In the genomic region with DNA sequence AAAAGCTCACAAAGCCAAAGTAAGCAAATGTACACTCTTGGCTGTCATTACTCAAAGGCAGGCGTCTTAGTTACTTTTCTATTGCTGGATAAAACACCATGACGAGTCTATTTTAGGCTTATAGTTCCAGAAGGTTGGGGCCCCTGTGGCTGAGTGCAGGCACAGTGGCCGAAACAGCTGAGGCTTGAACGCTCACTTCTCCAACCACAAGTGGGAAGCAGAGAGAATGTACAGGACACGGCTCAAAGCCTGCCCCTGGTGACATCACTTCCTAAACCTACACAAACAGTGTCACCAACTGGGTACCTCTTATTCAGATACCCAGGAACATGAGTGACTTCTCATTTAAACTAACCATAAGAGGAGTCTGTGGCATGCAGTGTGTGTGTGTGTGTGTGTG, we compare ENCODE assay signal across 10 mouse cellular contexts. TPM values are rescaled to one million over a fixed set of nuclear protein-coding genes. Genes with fewer than 3 reads are reported as not detected.
DNase-seq lines count a peak whose midpoint lies in the region; ATAC-seq and TF ChIP-seq lines count a peak whose summit lies in the region.
"Had no signal": no experiment of that assay in that cellular context is flagged by ENCODE, and none has a peak within 500 bp of the region (broad histone marks: within the 10 kb centered on the region; RNA-seq: fewer than 3 reads in every experiment).

No protein-coding gene starts in this region.

- H3K9me3 ChIP-seq in kidney, postnatal 0 days (replicated peaks; ENCODE audit: low read length): no peaks in the 10 kb centered on the region
- H3K9me3 ChIP-seq in MEL (replicated peaks; ENCODE audit: insufficient read depth, low read length): no peaks in the 10 kb centered on the region

- no peak overlapping the region for H3K4me3 ChIP-seq in kidney, postnatal 0 days (replicated peaks; ENCODE audit: low read depth, low read length)
- H3K4me3 ChIP-seq in MEL (ENCODE audit: control insufficient read depth in 1 of 2, insufficient read depth in 1 of 2, low read depth in 2 of 2, low read length in 2 of 2): no peak overlapping the region
- H3K4me3 ChIP-seq in spleen, adult 2 months (ENCODE audit: extremely low read depth, insufficient read depth, insufficient read length): no peak overlapping the region

- TF ChIP-seq RAD21 in MEL (IDR thresholded peaks at IDR 0.05; ENCODE audit: low read depth, low read length): no peak

- no peak overlapping the region for H3K9ac ChIP-seq in kidney, postnatal 0 days (ENCODE audit: low read depth, low read length)
- no peak overlapping the region for H3K9ac ChIP-seq in MEL (ENCODE audit: control insufficient read depth, low read depth, low read length, poor library complexity, severe bottlenecking)

- 35% methylated on average over 5 of the region's 5 CpGs for WGBS in kidney, postnatal 0 days
- 4% methylated on average over 5 of the region's 5 CpGs for WGBS in spleen, adult 2 months

- peak; percentile 60 for DNase-seq in kidney, postnatal 0 days (ENCODE audit: low spot score)
- no peak for DNase-seq in kidney, adult 11 months
- DNase-seq in MEL (ENCODE audit: low read depth, low spot score): peak; percentile 45
- peak; percentile 38 for DNase-seq in heart, postnatal 4 days
- peak; percentile 57 to 60 for DNase-seq in spleen, adult 2 months (ENCODE audit: low read depth in 1 of 2, low spot score in 2 of 2)
- no peak for DNase-seq in kidney, postnatal 4 days
- DNase-seq in right cerebral cortex, adult 18-20 months: no peak
- no peak for DNase-seq in right cerebral cortex, postnatal 4 days
- DNase-seq: kidney, adult 9 months had no signal

- no peak for TF ChIP-seq POLR2A in MEL (IDR thresholded peaks at IDR 0.05; ENCODE audit: control insufficient read depth in 1 of 2, insufficient read depth in 1 of 2, low read depth in 1 of 2, low read length in 2 of 2, poor library complexity in 1 of 2)
- no peak for TF ChIP-seq POLR2A in spleen, adult 2 months (IDR thresholded peaks at IDR 0.05; ENCODE audit: low read depth, low read length)

- no peaks in the 10 kb centered on the region for H3K4me1 ChIP-seq in kidney, postnatal 0 days (replicated peaks; ENCODE audit: insufficient read depth, low read length)
- H3K4me1 ChIP-seq in MEL (ENCODE audit: control insufficient read depth in 1 of 2, insufficient read depth in 2 of 2, low read length in 2 of 2): peaks cover 15 to 24% of the 10 kb centered on the region in 2 experiments
- H3K4me1 ChIP-seq in spleen, adult 2 months (ENCODE audit: control insufficient read depth, insufficient read depth, insufficient read length): peaks cover 4% of the 10 kb centered on the region; the same call in 1 of the 2 replicates

- no peaks in the 10 kb centered on the region for H3K36me3 ChIP-seq in kidney, postnatal 0 days (ENCODE audit: insufficient read depth, low read length)
- H3K36me3 ChIP-seq in MEL (ENCODE audit: control insufficient read depth in 1 of 2, insufficient read depth in 2 of 2, low read length in 2 of 2): peaks cover 0 to 16% of the 10 kb centered on the region in 2 experiments; a peak in 2 of 4 replicates
- H3K36me3 ChIP-seq in spleen, adult 2 months (ENCODE audit: control insufficient read depth, insufficient read depth, low read length): no peaks in the 10 kb centered on the region

- TF ChIP-seq CTCF in kidney, postnatal 0 days (IDR thresholded peaks at IDR 0.05; ENCODE audit: low read depth): peak; percentile 28; the same call in 1 of the 2 replicates
- peak in 1 of 3 experiments; percentile 0; a peak in 1 of 6 replicates for TF ChIP-seq CTCF in MEL (IDR thresholded peaks at IDR 0.05 in 2 of 3, conservative IDR thresholded peaks at IDR 0.05 in 1 of 3; ENCODE audit: control insufficient read depth in 1 of 3, insufficient read depth in 1 of 3, low read depth in 2 of 3, low read length in 3 of 3, poor library complexity in 1 of 3, severe bottlenecking in 1 of 3)
- TF ChIP-seq CTCF in spleen, adult 2 months (IDR thresholded peaks at IDR 0.05; ENCODE audit: extremely low read depth, insufficient read depth, insufficient read length, insufficient replicate concordance): no peak; the same call in 1 of the 2 replicates

- no peak for TF ChIP-seq EP300 in MEL (IDR thresholded peaks at IDR 0.05; ENCODE audit: low read depth in 1 of 2, low read length in 2 of 2)

- H3K4me2 ChIP-seq in kidney, postnatal 0 days (ENCODE audit: low read length): no peak overlapping the region; the same call in 1 of the 2 replicates

- H3K27me3 ChIP-seq in kidney, postnatal 0 days (ENCODE audit: insufficient read depth, low read length): no peaks in the 10 kb centered on the region
- H3K27me3 ChIP-seq in MEL (ENCODE audit: control insufficient read depth in 1 of 2, insufficient read depth in 2 of 2, low read length in 2 of 2): no peaks in the 10 kb centered on the region
- H3K27me3 ChIP-seq in spleen, adult 2 months (ENCODE audit: control insufficient read depth, insufficient read depth, low read length): no peaks in the 10 kb centered on the region

- no peak overlapping the region for H3K27ac ChIP-seq in kidney, postnatal 0 days
- no peak overlapping the region for H3K27ac ChIP-seq in MEL (ENCODE audit: control insufficient read depth, low read depth, low read length)
- H3K27ac ChIP-seq in spleen, adult 2 months (ENCODE audit: insufficient read depth, low read length): peak overlapping the region; percentile 57

- ATAC-seq in kidney, postnatal 0 days (replicated peaks; ENCODE audit: low FRiP score, low read depth): no peak
- ATAC-seq: forebrain, embryonic 14.5 days had no signal

- no peaks in the 10 kb centered on the region for H3K79me2 ChIP-seq in MEL (ENCODE audit: control insufficient read depth, insufficient read depth, low read length, poor library complexity)

TF ChIP-seq in MEL, 35 proteins besides CTCF, POLR2A, EP300 and RAD21:
- TF ChIP-seq ZC3H11A (IDR thresholded peaks at IDR 0.05; ENCODE audit: low read depth, low read length): no peak

RNA-seq across cellular contexts. Expression of a gene that starts 26.5 kb away (rescaled TPM):
- polyA plus RNA-seq in kidney, postnatal 0 days (2015; fragmentation: Nextera tagmentation; extraction: Ambion mirVana): 11.2 and 12.1 TPM in 2 replicates
- total RNA-seq in MEL (2012; rRNA removed): 42.8 and 45.3 TPM in 2 replicates
- 10 to 100 TPM; 51.7 to 53.4 TPM for polyA plus RNA-seq in MEL (2012; ENCODE audit: insufficient read depth in 1 of 2, insufficient read length in 2 of 2, low read depth in 1 of 2, low replicate concordance in 2 of 2, missing spikeins in 1 of 2)
- 10 to 100 TPM; 44.6 to 50.3 TPM for total RNA-seq in heart, postnatal 4 days (2021)
- 20.9 and 27.0 TPM in 2 replicates for polyA plus RNA-seq in spleen, adult 2 months (2012; rRNA removed)

Comparison
In these comparisons a context has a peak if more than half of its experiments do, and no peak if none do; other contexts are left out.
1. DNase-seq: peak in kidney, postnatal 0 days (single experiment), MEL (single experiment), heart, postnatal 4 days (single experiment) and spleen, adult 2 months (2 of 2); none in kidney, adult 11 months (single experiment), kidney, postnatal 4 days (0 of 2), right cerebral cortex, adult 18-20 months (single experiment) and right cerebral cortex, postnatal 4 days (single experiment).